Mouse (Mus musculus): ENCODE measurements around the gene Sept5. TPM values are rescaled to one million over a fixed set of nuclear protein-coding genes. Genes with fewer than 3 reads are reported as not detected.
A peak's percentile ranks its signal among the peaks of the same experiment; 100 is the strongest.

The Sept5 gene
- polyA plus RNA-seq, 1 experiment from 2014 or later, result 45.5 TPM

- Histone ChIP-seq H3K36me3 (no peaks in the 10 kb centered on the region), H3K9ac (no peak overlapping the region), H3K4me1 (peaks cover 5% of the 10 kb centered on the region; the same call in 1 of the 2 replicates), H3K27ac (no peak overlapping the region), H3K4me3 (no peak overlapping the region), H3K27me3 (no peaks in the 10 kb centered on the region), H3K9me3 (no peaks in the 10 kb centered on the region), H3K4me2 (replicated peaks) (no peak overlapping the region)
- WGBS, result 49% methylated on average over 6 of the region's 6 CpGs
- ATAC-seq (ENCODE audit: insufficient number of reproducible peaks, insufficient read depth, low FRiP score, low TSS enrichment), result no peak
Measured at GRCm38 (mm10) chr16:18645329-18645728, 15.6 kb upstream of the Sept5 start.

GRCm38 (mm10) chr16:18644485-18644884, 14.7 kb upstream of the Sept5 start:
- no peak for ATAC-seq (ENCODE audit: insufficient number of reproducible peaks, insufficient read depth, low FRiP score, low TSS enrichment)
- no peaks in the 10 kb centered on the region for H3K27me3 ChIP-seq

GRCm38 (mm10) chr16:18643406-18643998, 13.7 kb upstream of the Sept5 start:
- no peak overlapping the region for H3K27ac ChIP-seq
- H3K36me3 ChIP-seq, result no peaks in the 10 kb centered on the region
- H3K4me2 ChIP-seq (replicated peaks), result no peak overlapping the region
- H3K9me3 ChIP-seq, result no peaks in the 10 kb centered on the region
- H3K4me3 ChIP-seq, result no peak overlapping the region
- no peak overlapping the region for H3K9ac ChIP-seq
- 64% methylated on average over 11 of the region's 11 CpGs for WGBS
- ATAC-seq (ENCODE audit: insufficient number of reproducible peaks, insufficient read depth, low FRiP score, low TSS enrichment), result no peak
- peaks cover 5% of the 10 kb centered on the region; the same call in 1 of the 2 replicates for H3K4me1 ChIP-seq
- no peaks in the 10 kb centered on the region for H3K27me3 ChIP-seq

More at GRCm38 (mm10) chr16:18644485-18644884, 14.7 kb upstream of the Sept5 start:
- 77% methylated on average over 4 of the region's 4 CpGs for WGBS
- H3K4me3 ChIP-seq, result no peak overlapping the region
- H3K36me3 ChIP-seq, result no peaks in the 10 kb centered on the region
- H3K27ac ChIP-seq, result no peak overlapping the region
- H3K4me2 ChIP-seq (replicated peaks), result no peak overlapping the region
- no peaks in the 10 kb centered on the region for H3K9me3 ChIP-seq
- H3K4me1 ChIP-seq, result peaks cover 5% of the 10 kb centered on the region; the same call in 1 of the 2 replicates
- no peak overlapping the region for H3K9ac ChIP-seq

GRCm38 (mm10) chr16:18642897-18643296, 13.1 kb upstream of the Sept5 start:
- Histone ChIP-seq H3K27me3 (no peaks in the 10 kb centered on the region), H3K9ac (no peak overlapping the region), H3K27ac (no peak overlapping the region), H3K4me3 (no peak overlapping the region), H3K4me2 (replicated peaks) (no peak overlapping the region), H3K4me1 (peaks cover 5% of the 10 kb centered on the region; the same call in 1 of the 2 replicates), H3K36me3 (no peaks in the 10 kb centered on the region), H3K9me3 (no peaks in the 10 kb centered on the region)
- ATAC-seq (ENCODE audit: insufficient number of reproducible peaks, insufficient read depth, low FRiP score, low TSS enrichment), result no peak
- WGBS, result 77% methylated on average over 4 of the region's 4 CpGs

- Histone ChIP-seq H3K4me2 (replicated peaks) (no peak overlapping the region), H3K4me3 (no peak overlapping the region), H3K27ac (no peak overlapping the region), H3K9me3 (no peaks in the 10 kb centered on the region), H3K9ac (no peak overlapping the region), H3K27me3 (no peaks in the 10 kb centered on the region), H3K36me3 (no peaks in the 10 kb centered on the region), H3K4me1 (peaks cover 5% of the 10 kb centered on the region; the same call in 1 of the 2 replicates)
- 53% methylated on average over 7 of the region's 7 CpGs for WGBS
- no peak for ATAC-seq (ENCODE audit: insufficient number of reproducible peaks, insufficient read depth, low FRiP score, low TSS enrichment)
Measured at GRCm38 (mm10) chr16:18642291-18642690, 12.5 kb upstream of the Sept5 start.

GRCm38 (mm10) chr16:18639382-18639929, 9.7 kb upstream of the Sept5 start:
- 75% methylated on average over 1 of the region's 1 CpGs for WGBS

GRCm38 (mm10) chr16:18638396-18638795, 8.6 kb upstream of the Sept5 start:
- no peaks in the 10 kb centered on the region for H3K36me3 ChIP-seq
- no peaks in the 10 kb centered on the region for H3K27me3 ChIP-seq
- H3K27ac ChIP-seq, result no peak overlapping the region
- 45% methylated on average over 2 of the region's 2 CpGs for WGBS
- ATAC-seq (ENCODE audit: insufficient number of reproducible peaks, insufficient read depth, low FRiP score, low TSS enrichment), result no peak
- no peaks in the 10 kb centered on the region for H3K9me3 ChIP-seq
- no peak overlapping the region for H3K4me2 ChIP-seq (replicated peaks)
- H3K4me3 ChIP-seq, result no peak overlapping the region
- H3K4me1 ChIP-seq, result no peaks in the 10 kb centered on the region
- no peak overlapping the region for H3K9ac ChIP-seq

More at GRCm38 (mm10) chr16:18639382-18639929, 9.7 kb upstream of the Sept5 start:
- ATAC-seq (ENCODE audit: insufficient number of reproducible peaks, insufficient read depth, low FRiP score, low TSS enrichment), result no peak
- H3K9me3 ChIP-seq, result no peaks in the 10 kb centered on the region
- H3K27me3 ChIP-seq, result no peaks in the 10 kb centered on the region
- no peak overlapping the region for H3K4me2 ChIP-seq (replicated peaks)
- no peaks in the 10 kb centered on the region for H3K36me3 ChIP-seq
- H3K4me3 ChIP-seq, result no peak overlapping the region
- H3K27ac ChIP-seq, result no peak overlapping the region
- no peaks in the 10 kb centered on the region for H3K4me1 ChIP-seq
- no peak overlapping the region for H3K9ac ChIP-seq

GRCm38 (mm10) chr16:18636804-18637203, 7.0 kb upstream of the Sept5 start:
- WGBS, result 37% methylated on average over 3 of the region's 3 CpGs

GRCm38 (mm10) chr16:18636401-18636800, 6.6 kb upstream of the Sept5 start:
- no peaks in the 10 kb centered on the region for H3K9me3 ChIP-seq
- no peaks in the 10 kb centered on the region for H3K27me3 ChIP-seq
- H3K27ac ChIP-seq, result no peak overlapping the region
- H3K4me1 ChIP-seq, result no peaks in the 10 kb centered on the region
- no peak overlapping the region for H3K4me2 ChIP-seq (replicated peaks)
- H3K4me3 ChIP-seq, result no peak overlapping the region
- H3K9ac ChIP-seq, result no peak overlapping the region
- 74% methylated on average over 5 of the region's 5 CpGs for WGBS
- ATAC-seq (ENCODE audit: insufficient number of reproducible peaks, insufficient read depth, low FRiP score, low TSS enrichment), result no peak
- no peaks in the 10 kb centered on the region for H3K36me3 ChIP-seq

More at GRCm38 (mm10) chr16:18636804-18637203, 7.0 kb upstream of the Sept5 start:
- no peak overlapping the region for H3K4me3 ChIP-seq
- no peaks in the 10 kb centered on the region for H3K36me3 ChIP-seq
- H3K4me1 ChIP-seq, result no peaks in the 10 kb centered on the region
- H3K9ac ChIP-seq, result no peak overlapping the region
- no peak for ATAC-seq (ENCODE audit: insufficient number of reproducible peaks, insufficient read depth, low FRiP score, low TSS enrichment)
- no peaks in the 10 kb centered on the region for H3K9me3 ChIP-seq
- no peak overlapping the region for H3K4me2 ChIP-seq (replicated peaks)
- no peaks in the 10 kb centered on the region for H3K27me3 ChIP-seq
- H3K27ac ChIP-seq, result no peak overlapping the region

- WGBS, result 30% methylated on average over 1 of the region's 1 CpGs
- H3K4me3 ChIP-seq, result no peak overlapping the region
- H3K36me3 ChIP-seq, result no peaks in the 10 kb centered on the region
- no peak for ATAC-seq (ENCODE audit: insufficient number of reproducible peaks, insufficient read depth, low FRiP score, low TSS enrichment)
- H3K4me2 ChIP-seq (replicated peaks), result no peak overlapping the region
- H3K27me3 ChIP-seq, result peaks cover 3% of the 10 kb centered on the region; the same call in 1 of the 2 replicates
- H3K9ac ChIP-seq, result no peak overlapping the region
- H3K4me1 ChIP-seq, result peaks cover 8% of the 10 kb centered on the region
- H3K9me3 ChIP-seq, result no peaks in the 10 kb centered on the region
- H3K27ac ChIP-seq, result no peak overlapping the region
Measured at GRCm38 (mm10) chr16:18633333-18633732, 3.6 kb upstream of the Sept5 start.

GRCm38 (mm10) chr16:18632816-18633215, 3.1 kb upstream of the Sept5 start:
- ATAC-seq (ENCODE audit: insufficient number of reproducible peaks, insufficient read depth, low FRiP score, low TSS enrichment), result no peak
- Histone ChIP-seq H3K27me3 (peaks cover 6% of the 10 kb centered on the region; the same call in 1 of the 2 replicates), H3K9me3 (no peaks in the 10 kb centered on the region), H3K27ac (0 out of 2 replicates have a peak overlapping the region, but pooled peaks have one; percentile 3), H3K9ac (no peak overlapping the region), H3K4me1 (peaks cover 13% of the 10 kb centered on the region), H3K36me3 (no peaks in the 10 kb centered on the region), H3K4me2 (replicated peaks) (no peak overlapping the region), H3K4me3 (no peak overlapping the region)
- WGBS, result 57% methylated on average over 2 of the region's 2 CpGs

- WGBS, result 58% methylated on average over 3 of the region's 3 CpGs
- Histone ChIP-seq H3K4me2 (replicated peaks) (no peak overlapping the region), H3K27ac (no peak overlapping the region), H3K27me3 (peaks cover 11% of the 10 kb centered on the region), H3K4me1 (peaks cover 15% of the 10 kb centered on the region), H3K9ac (no peak overlapping the region), H3K4me3 (no peak overlapping the region), H3K9me3 (no peaks in the 10 kb centered on the region), H3K36me3 (no peaks in the 10 kb centered on the region)
- no peak for ATAC-seq (ENCODE audit: insufficient number of reproducible peaks, insufficient read depth, low FRiP score, low TSS enrichment)
Measured at GRCm38 (mm10) chr16:18632059-18632458, 2.3 kb upstream of the Sept5 start.

Measured in embryonic facial prominence, embryonic 12.5 days (tissue).